Mouse (Mus musculus) testis, postnatal 10 days (tissue): ENCODE measurements around the gene Zfp651.
A peak's percentile ranks its signal among the peaks of the same experiment; 100 is the strongest.

ENCODE experiments used
- DNase-seq: peaks from one replicate; pipeline ENCODE4 v3.0.0; 2021; ENCODE audit warnings: low spot score

Zfp651 gene

GRCm38 (mm10) chr9:121759091-121760081 is at the start of gene Zfp651:
Zfp651 (plus strand) TSS chr9:121759330.
- peak; percentile 82 for DNase-seq

GRCm38 (mm10) chr9:121709898-121710583 is 49.1 kb upstream of the Zfp651 start, which contains the start of gene Ss18l2:
Ss18l2 (plus strand) TSS chr9:121710329.
- peak; percentile 99 for DNase-seq

GRCm38 (mm10) chr9:121710584-121710975 is 48.5 kb upstream of the Zfp651 start:
- no peak for DNase-seq

DNA sequence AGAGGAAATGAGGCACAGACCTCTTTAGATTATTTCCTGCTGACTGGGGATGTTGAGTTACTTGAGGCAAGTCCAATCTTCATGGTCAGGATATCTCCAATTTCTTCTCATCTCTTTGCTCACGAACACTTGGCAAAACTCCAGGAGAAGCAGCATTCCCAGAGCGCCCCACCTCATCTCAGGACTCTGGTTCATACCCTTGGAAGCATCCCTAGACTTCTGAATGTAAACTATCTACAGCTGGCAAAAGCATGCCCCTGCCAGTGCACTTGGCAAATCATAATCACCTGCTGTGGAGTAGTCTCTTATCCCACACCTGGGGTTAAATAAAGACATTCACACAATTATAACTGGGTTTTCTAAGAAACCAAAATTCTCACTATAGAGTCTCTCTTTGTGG is 42.1 kb upstream of the Zfp651 start:
- peak; percentile 33 for DNase-seq

- no peak for DNase-seq
Observed at GRCm38 (mm10) chr9:121718070-121718705, 40.9 kb upstream of the Zfp651 start.

GRCm38 (mm10) chr9:121718792-121719318 is 40.3 kb upstream of the Zfp651 start, which contains the start of gene Nktr:
Nktr (plus strand) TSS chr9:121719169.
- peak; percentile 98 for DNase-seq

DNA sequence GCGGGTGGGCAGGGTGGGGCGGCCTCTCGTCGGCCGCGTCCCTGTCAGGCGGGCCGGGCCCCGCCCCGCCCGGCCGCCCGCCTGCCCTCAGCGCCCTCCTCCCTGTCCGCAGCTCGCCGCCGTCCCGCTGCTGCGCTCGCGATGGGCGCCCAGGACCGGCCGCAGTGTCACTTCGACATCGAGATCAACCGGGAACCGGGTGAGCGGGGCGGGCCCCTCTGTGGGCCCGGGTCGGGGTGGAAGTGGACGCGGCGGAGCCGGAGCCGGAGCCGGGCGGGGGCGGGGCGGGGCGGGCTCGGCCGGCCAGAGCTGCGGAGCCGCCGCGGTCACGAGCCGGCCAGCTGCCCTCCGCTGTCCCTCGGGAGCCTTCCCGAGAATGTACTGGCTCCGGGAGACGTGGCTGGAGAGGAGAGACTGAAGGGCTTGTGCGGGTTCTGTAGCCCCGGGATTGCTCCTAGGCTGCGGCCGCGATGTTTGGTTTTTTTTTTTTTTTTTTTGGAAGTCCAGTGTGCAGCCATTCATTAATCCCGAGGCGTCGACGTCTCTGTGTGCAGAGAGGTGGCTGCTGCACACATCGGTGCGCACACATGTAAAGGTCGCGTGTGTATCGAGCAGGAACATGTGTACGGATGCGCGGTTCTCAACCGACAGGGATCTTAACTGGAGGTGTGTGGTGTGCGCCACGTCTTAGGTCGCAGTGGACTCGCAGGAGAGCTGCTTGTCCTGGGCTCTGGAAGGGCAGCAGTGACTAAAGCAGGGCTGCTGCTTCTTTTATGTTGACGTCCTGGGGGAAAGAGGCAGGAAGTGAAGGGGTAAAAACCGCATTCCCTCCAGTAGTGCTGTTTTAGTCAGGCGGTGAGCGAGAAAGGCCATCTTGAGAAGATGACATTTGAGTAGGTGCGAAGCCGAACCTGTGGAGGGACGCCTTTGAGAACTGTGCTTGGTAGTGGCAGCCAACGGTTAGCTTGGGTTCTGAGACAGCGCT is 39.5 kb upstream of the Zfp651 start:
- DNase-seq = peak; percentile 78

DNA sequence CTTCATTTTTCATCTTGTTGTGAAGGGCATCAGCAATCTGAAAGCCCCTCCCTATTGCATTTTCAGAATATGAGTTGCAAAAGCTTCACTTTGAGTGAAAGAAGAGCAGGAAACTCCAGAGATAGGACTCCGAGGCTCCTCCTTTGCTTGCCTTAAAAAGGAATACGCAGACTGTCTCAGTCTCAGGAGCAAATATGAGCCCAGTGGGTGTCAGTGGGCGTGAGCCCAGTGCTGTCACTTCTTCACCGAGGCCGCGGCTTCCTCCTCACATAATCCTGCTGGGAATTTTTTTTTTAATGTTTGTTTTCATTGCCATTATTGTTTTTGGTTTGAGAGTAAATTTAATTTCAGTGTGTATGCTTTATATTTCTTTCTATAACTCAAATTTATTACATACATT is 18.6 kb upstream of the Zfp651 start:
- DNase-seq = no peak

GRCm38 (mm10) chr9:121741168-121741567 is 18.0 kb upstream of the Zfp651 start:
- DNase-seq = no peak

GRCm38 (mm10) chr9:121744051-121744450 is 15.1 kb upstream of the Zfp651 start:
- no peak for DNase-seq

- DNase-seq = no peak
Observed at GRCm38 (mm10) chr9:121752774-121753173, 6.4 kb upstream of the Zfp651 start.

DNA sequence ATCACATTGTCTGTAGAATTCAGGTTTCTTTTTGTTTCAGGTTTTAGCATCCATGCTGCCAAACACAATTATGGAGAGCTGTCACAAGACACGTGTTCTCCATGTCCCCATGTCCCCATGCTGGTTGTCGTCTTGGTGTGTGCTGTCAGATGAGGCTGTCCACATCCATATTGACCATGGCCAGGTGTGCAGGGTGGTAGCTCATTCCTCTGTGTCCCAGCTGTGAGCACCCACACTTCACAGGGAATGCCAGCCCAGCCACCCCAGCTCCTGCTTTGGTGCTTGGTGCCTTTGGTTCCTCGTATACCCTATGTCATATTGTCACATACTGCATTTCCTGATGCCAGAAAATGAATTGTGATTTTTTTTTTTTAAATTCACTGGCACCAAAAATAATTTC is 4.5 kb upstream of the Zfp651 start:
- no peak for DNase-seq

DNA sequence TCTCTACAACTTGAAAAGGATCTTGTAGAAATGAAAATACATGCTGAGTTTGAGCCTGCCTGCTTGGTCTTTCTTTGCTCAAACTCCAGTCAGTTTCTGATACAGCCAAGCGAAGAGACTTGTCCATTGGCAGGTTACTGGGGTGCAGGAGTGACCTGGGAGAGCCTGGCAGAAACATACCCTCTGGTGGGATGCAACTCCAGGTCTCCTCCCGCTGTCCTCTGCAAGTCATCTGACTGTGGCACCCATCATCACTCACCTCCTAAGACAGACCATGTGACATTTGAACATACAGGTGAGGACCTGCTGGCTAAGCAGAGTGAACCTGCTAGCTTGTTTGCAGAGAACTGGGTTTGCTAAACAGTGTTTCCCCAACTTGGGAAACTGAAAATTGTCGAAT is 2.3 kb upstream of the Zfp651 start:
- DNase-seq = no peak

DNA sequence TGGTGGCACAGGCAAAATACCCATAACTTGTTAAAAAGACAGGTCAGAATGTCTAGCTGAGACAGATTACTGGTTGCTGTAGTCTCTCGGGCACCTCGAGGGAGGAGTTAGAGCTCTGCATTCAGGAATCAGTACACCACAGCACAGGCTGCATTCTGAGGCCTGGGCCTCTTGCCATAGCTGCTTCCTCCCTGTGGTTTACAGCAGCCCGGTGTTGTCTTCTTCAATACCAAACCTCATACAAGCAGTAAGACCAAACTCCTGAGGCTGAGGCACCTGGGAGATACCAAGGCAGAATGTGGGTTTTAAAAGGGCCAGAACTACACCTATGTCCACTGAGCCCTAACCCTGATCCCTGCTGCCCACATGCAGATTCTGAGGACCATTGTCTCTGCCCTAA is 1.7 kb upstream of the Zfp651 start:
- peak; percentile 56 for DNase-seq

- DNase-seq = peak; percentile 51
Observed at GRCm38 (mm10) chr9:121757835-121758814, 1.0 kb upstream of the Zfp651 start.

DNA sequence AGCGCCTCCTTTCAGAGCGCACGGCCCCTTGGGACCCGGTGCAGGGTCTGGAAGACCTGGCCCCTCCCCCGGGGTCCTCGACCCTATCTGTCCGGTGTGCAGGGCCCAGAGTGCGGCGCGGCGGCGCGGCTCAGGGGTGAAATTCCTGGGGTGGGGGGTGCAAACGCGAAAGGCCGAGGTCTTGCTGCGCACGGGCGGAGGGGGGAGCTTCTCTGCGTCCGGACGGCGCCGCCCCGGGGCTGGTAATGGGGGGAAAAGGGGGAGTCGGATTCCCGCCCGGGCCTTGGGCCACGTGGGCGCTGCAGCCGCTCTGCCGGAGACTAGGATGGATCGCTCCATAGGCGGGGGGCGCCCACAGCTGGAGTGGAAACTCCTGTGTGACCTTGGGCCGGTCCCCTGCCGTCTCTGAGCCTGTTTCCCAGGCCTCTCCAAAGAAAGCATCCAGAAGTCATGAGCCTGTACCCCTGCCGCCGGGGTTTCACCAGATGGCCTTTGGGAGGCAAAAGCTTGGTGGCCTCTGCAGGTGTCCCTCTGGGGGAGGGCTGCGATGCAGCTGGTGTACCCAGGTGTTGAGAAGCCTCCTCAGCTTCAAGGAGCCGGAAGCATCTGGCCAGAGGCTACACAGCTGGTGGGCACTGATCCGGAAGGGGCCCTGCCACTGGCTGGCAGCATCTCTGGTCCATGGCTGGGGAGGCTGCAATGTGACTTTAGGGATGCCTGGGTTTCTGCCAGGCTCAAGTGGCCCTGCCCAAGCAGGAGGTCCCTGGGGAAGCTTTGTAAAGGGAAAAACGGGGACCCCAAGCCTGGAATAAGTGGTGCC is 1.4 kb downstream of the Zfp651 start:
- peak; percentile 85 for DNase-seq

- peak; percentile 52 for DNase-seq
Observed at GRCm38 (mm10) chr9:121761091-121761665, 2.0 kb downstream of the Zfp651 start.

DNA sequence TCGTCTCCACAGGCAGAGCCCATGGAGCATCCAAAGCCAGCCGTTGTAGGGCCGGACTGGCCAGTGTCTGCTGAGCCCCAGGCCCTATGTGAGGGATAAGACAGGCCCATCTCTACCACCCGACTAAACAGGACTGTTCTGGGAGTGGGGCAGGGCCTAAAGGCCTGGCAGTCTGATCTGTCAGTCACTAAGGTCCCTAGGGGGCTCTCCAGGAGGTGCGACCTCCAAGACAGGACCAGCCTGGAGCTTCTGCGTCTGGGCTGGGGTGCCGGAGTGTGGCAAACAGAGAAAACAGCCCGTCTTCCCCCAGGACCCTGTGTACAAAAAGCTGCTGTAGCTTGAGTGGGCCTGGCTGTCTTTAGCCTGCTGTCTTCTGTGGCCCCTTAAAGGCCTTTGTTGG is 2.7 kb downstream of the Zfp651 start:
- DNase-seq = peak; percentile 45
